Mouse (Mus musculus): Measurements from ENCODE around the gene Ttc9c. TPM values are rescaled to one million over a fixed set of nuclear protein-coding genes. Genes with fewer than 3 reads are reported as not detected.
A peak's percentile ranks its signal among the peaks of the same experiment; 100 is the strongest.

Gene Ttc9c
- total RNA-seq, 2 experiments from 2014 or later = 13.6 to 18.3 TPM

GRCm38 (mm10) chr19:8830664-8831063 is 11.5 kb upstream of the Ttc9c start:
- no peak for DNase-seq

- DNase-seq = peak in 1 of 2 experiments; percentile 47
Observed at GRCm38 (mm10) chr19:8829660-8830059, 10.5 kb upstream of the Ttc9c start, which contains the start of gene AC129217.1. AC129217.1 (plus strand) TSS chr19:8829773.

GRCm38 (mm10) chr19:8822696-8823095 is 3.6 kb upstream of the Ttc9c start:
- DNase-seq = no peak

- no peak for DNase-seq
Observed at GRCm38 (mm10) chr19:8821146-8821545, 2.0 kb upstream of the Ttc9c start.

- no peak for DNase-seq
Observed at GRCm38 (mm10) chr19:8820424-8820956, 1.4 kb upstream of the Ttc9c start.

- DNase-seq = peak; percentile 98 to 99
Observed at GRCm38 (mm10) chr19:8819596-8820423, 677 bp upstream of the Ttc9c start, which contains the start of gene Hnrnpul2. Hnrnpul2 (plus strand) TSS chr19:8820010.

GRCm38 (mm10) chr19:8818301-8818798 is 783 bp downstream of the Ttc9c start:
- no peak for DNase-seq

- no peak for DNase-seq
Observed at GRCm38 (mm10) chr19:8817001-8817400, 2.1 kb downstream of the Ttc9c start.

GRCm38 (mm10) chr19:8815812-8816211 is 3.3 kb downstream of the Ttc9c start:
- DNase-seq = no peak

- DNase-seq = no peak
Observed at GRCm38 (mm10) chr19:8806810-8807209, 12.3 kb downstream of the Ttc9c start.

- DNase-seq = no peak
Observed at GRCm38 (mm10) chr19:8803879-8804660, 15.1 kb downstream of the Ttc9c start.

- no peak for DNase-seq
Observed at GRCm38 (mm10) chr19:8803204-8803780, 15.8 kb downstream of the Ttc9c start.

- DNase-seq = peak; percentile 94 to 99
Observed at GRCm38 (mm10) chr19:8802130-8802821, 16.9 kb downstream of the Ttc9c start, which contains the start of gene Zbtb3. Zbtb3 (plus strand) TSS chr19:8802555.

GRCm38 (mm10) chr19:8798947-8799315 is 20.2 kb downstream of the Ttc9c start:
- no peak for DNase-seq

GRCm38 (mm10) chr19:8798264-8798946 is 20.7 kb downstream of the Ttc9c start, which contains the start of gene Polr2g:
Polr2g (minus strand) TSS chr19:8798577.
- DNase-seq = peak; percentile 91 to 95

- DNase-seq = no peak
Observed at GRCm38 (mm10) chr19:8790171-8790570, 29.0 kb downstream of the Ttc9c start.

GRCm38 (mm10) chr19:8789171-8789570 is 30.0 kb downstream of the Ttc9c start:
- DNase-seq = no peak

GRCm38 (mm10) chr19:8788521-8788920 is 30.6 kb downstream of the Ttc9c start:
- DNase-seq = no peak

- peak; percentile 94 to 97 for DNase-seq
Observed at GRCm38 (mm10) chr19:8786008-8786781, 32.9 kb downstream of the Ttc9c start, which contains the start of gene Taf6l. Taf6l (minus strand) TSS chr19:8786417.

GRCm38 (mm10) chr19:8774951-8775421 is 44.1 kb downstream of the Ttc9c start:
- DNase-seq = no peak

Data from heart, adult 18-20 months (tissue).